Mouse (Mus musculus): ENCODE data around the gene Aqp9. TPM values are rescaled to one million over a fixed set of nuclear protein-coding genes. Genes with fewer than 3 reads are reported as not detected.

The Aqp9 gene
- total and polyA plus RNA-seq, 3 experiments: 0.08 TPM; not detected in 2

DNA sequence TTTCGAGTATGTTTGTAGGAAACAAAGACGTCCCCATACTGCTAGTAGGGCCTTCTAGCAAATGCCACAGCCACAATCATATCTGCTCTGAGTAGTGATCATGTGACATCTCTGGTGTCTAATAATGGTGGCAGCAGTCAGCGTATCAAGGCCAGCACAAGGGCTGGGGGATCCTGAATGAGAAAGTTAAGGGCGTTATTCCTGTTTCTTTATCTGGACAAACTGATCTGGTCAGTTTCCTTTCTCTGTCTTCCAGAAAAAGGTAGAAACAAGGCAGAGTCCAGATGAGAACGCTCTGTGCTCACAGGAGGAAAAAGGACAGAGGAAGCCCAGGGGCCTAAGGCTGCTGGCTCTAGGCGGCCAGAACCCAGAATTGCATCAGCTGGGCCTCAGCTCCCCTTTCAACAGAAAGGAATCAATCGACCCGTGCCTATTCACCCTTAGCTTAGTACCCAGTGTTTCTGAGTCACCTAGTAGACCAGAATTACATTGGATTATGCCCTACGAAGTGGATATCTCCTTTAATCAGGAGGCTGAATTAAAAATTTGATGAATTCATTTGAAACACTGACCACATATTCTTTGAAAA lies 11.9 kb downstream of the Aqp9 start:
- no peak for TF ChIP-seq CTCF (conservative IDR thresholded peaks at IDR 0.05 in 1 of 2, IDR thresholded peaks at IDR 0.05 in 1 of 2; ENCODE audit: low read depth in 2 of 2, low read length in 2 of 2)
- no peak for TF ChIP-seq MEF2A (IDR thresholded peaks at IDR 0.05; ENCODE audit: borderline replicate concordance, low read depth, low read length)
- TF ChIP-seq MXI1 (IDR thresholded peaks at IDR 0.05; ENCODE audit: low read depth, low read length): no peak
- TF ChIP-seq TCF12 (IDR thresholded peaks at IDR 0.05; ENCODE audit: low read depth, low read length): no peak
- TF ChIP-seq UBTF (IDR thresholded peaks at IDR 0.05; ENCODE audit: low read depth, low read length): no peak
- no peak for TF ChIP-seq MYC (IDR thresholded peaks at IDR 0.05; ENCODE audit: low read depth, low read length)
- no peak for TF ChIP-seq ZKSCAN1 (IDR thresholded peaks at IDR 0.05; ENCODE audit: borderline replicate concordance, low read depth, low read length)
- TF ChIP-seq HCFC1 (IDR thresholded peaks at IDR 0.05; ENCODE audit: low read depth, low read length): no peak
- TF ChIP-seq USF2 (conservative IDR thresholded peaks at IDR 0.05; ENCODE audit: low read depth, low read length): no peak
- TF ChIP-seq SMC3 (IDR thresholded peaks at IDR 0.05; ENCODE audit: low read depth, low read length): no peak
- TF ChIP-seq POLR2A (IDR thresholded peaks at IDR 0.05; ENCODE audit: low read depth, low read length): no peak
- no peak for TF ChIP-seq PAX5 (IDR thresholded peaks at IDR 0.05; ENCODE audit: low read length)
- TF ChIP-seq MAFK (IDR thresholded peaks at IDR 0.05; ENCODE audit: insufficient replicate concordance, low read length): no peak
- no peaks in the 10 kb centered on the region for H3K27me3 ChIP-seq (replicated peaks)
- H3K36me3 ChIP-seq (replicated peaks in 1 of 2; ENCODE audit: control insufficient read depth in 1 of 2, insufficient read depth in 1 of 2, low read length in 1 of 2): no peaks in the 10 kb centered on the region
- peaks cover 5 to 10% of the 10 kb centered on the region in 2 experiments for H3K4me1 ChIP-seq (ENCODE audit: control insufficient read depth in 1 of 2, insufficient read depth in 2 of 2)
- H3K4me3 ChIP-seq (replicated peaks in 1 of 3; ENCODE audit: low read depth in 2 of 3, low read length in 2 of 3, poor library complexity in 1 of 3): no peak overlapping the region
- no peak overlapping the region for H3K4me2 ChIP-seq (ENCODE audit: insufficient read depth, low read depth, poor library complexity, severe bottlenecking)
- dilution Hi-C loops (cut with MboI; ENCODE audit: extremely low pct_ligation_motif_present, extremely low pct_unique_long_range_greater_than_20kb, low sequenced_read_pairs) (no loop called here), in situ Hi-C loops (cut with MboI; ENCODE audit: low pct_ligation_motif_present, low pct_unique_long_range_greater_than_20kb, low sequenced_read_pairs) (no loop called here)
- no peak overlapping the region for H3K27ac ChIP-seq (ENCODE audit: insufficient read depth, low read depth)
- no peaks in the 10 kb centered on the region for H3K9me3 ChIP-seq (replicated peaks; ENCODE audit: low read length)
- DNase-seq (ENCODE audit: extremely low read depth): no peak
- H3K79me2 ChIP-seq (replicated peaks; ENCODE audit: control insufficient read depth, extremely low read depth, insufficient read depth, poor library complexity, severe bottlenecking): no peaks in the 10 kb centered on the region
- H3K9ac ChIP-seq (ENCODE audit: insufficient read depth, low read depth): no peak overlapping the region

DNA sequence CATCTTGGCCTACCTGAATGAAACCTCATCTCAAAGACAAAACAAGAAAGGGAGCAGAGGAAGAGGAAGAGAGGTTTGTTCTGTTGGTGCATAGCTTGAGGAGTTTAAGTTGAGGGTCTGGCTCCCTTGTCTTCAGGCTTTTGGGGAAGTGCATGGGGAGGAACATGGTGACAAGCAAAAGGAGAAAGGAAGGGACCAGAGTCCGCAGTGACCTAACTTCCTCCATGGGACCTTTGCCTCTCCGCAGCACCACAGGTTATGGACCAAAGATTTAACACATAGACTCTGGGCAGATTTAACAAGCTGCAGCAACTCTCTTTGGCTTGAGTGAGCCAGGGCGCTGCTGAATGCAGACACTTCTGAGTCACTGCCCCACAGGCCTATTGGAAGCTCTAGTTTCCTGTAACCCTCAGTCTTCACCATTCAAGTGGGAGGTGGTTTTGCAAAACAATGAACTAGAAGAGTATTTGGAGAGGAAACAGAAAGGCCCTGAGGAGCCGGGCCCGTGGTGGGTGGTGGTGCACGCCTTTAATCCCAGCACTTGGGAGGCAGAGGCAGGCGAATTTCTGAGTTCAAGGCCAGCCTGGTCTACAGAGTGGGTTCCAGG lies 13.0 kb downstream of the Aqp9 start:
- no peak overlapping the region for H3K27ac ChIP-seq (ENCODE audit: insufficient read depth, low read depth)
- H3K4me2 ChIP-seq (ENCODE audit: insufficient read depth, low read depth, poor library complexity, severe bottlenecking): no peak overlapping the region
- dilution Hi-C loops (cut with MboI; ENCODE audit: extremely low pct_ligation_motif_present, extremely low pct_unique_long_range_greater_than_20kb, low sequenced_read_pairs) (no loop called here), in situ Hi-C loops (cut with MboI; ENCODE audit: low pct_ligation_motif_present, low pct_unique_long_range_greater_than_20kb, low sequenced_read_pairs) (no loop called here)
- H3K9me3 ChIP-seq (replicated peaks; ENCODE audit: low read length): no peaks in the 10 kb centered on the region
- peaks cover 5 to 10% of the 10 kb centered on the region in 2 experiments for H3K4me1 ChIP-seq (ENCODE audit: control insufficient read depth in 1 of 2, insufficient read depth in 2 of 2)
- DNase-seq (ENCODE audit: extremely low read depth): no peak
- H3K27me3 ChIP-seq (replicated peaks): no peaks in the 10 kb centered on the region
- H3K36me3 ChIP-seq (replicated peaks in 1 of 2; ENCODE audit: control insufficient read depth in 1 of 2, insufficient read depth in 1 of 2, low read length in 1 of 2): no peaks in the 10 kb centered on the region
- TF ChIP-seq UBTF (IDR thresholded peaks at IDR 0.05; ENCODE audit: low read depth, low read length) (no peak), CHD2 (IDR thresholded peaks at IDR 0.05; ENCODE audit: low read length) (no peak), GABPA (IDR thresholded peaks at IDR 0.05; ENCODE audit: insufficient replicate concordance, low read depth, low read length) (no peak), NRF1 (IDR thresholded peaks at IDR 0.05; ENCODE audit: low read depth, low read length) (no peak), POLR2AphosphoS2 (IDR thresholded peaks at IDR 0.05; ENCODE audit: low read depth, low read length) (no peak), MAFK (IDR thresholded peaks at IDR 0.05; ENCODE audit: insufficient replicate concordance, low read length) (no peak), ZMIZ1 (IDR thresholded peaks at IDR 0.05; ENCODE audit: low read depth, low read length) (no peak), E2F4 (IDR thresholded peaks at IDR 0.05; ENCODE audit: insufficient replicate concordance, low read depth, low read length) (no peak), HCFC1 (IDR thresholded peaks at IDR 0.05; ENCODE audit: low read depth, low read length) (no peak), JUN (IDR thresholded peaks at IDR 0.05; ENCODE audit: insufficient read depth, low read depth, low read length) (no peak), ZKSCAN1 (IDR thresholded peaks at IDR 0.05; ENCODE audit: borderline replicate concordance, low read depth, low read length) (no peak), MAX (IDR thresholded peaks at IDR 0.05; ENCODE audit: low read length) (no peak), NELFE (IDR thresholded peaks at IDR 0.05; ENCODE audit: low read depth, low read length) (no peak), RCOR1 (conservative IDR thresholded peaks at IDR 0.05; ENCODE audit: low read depth, low read length) (no peak), ELF1 (IDR thresholded peaks at IDR 0.05; ENCODE audit: low read depth, low read length) (no peak)
- no peak overlapping the region for H3K9ac ChIP-seq (ENCODE audit: insufficient read depth, low read depth)
- no peak overlapping the region for H3K4me3 ChIP-seq (replicated peaks in 1 of 3; ENCODE audit: low read depth in 2 of 3, low read length in 2 of 3, poor library complexity in 1 of 3)
- no peaks in the 10 kb centered on the region for H3K79me2 ChIP-seq (replicated peaks; ENCODE audit: control insufficient read depth, extremely low read depth, insufficient read depth, poor library complexity, severe bottlenecking)

Measured in CH12.LX (cell line).